Mouse (Mus musculus) embryo, embryonic 11.5 days (tissue): ENCODE results near the gene Olfr1265.

Experiments used
- DNase-seq: peaks from one replicate; pipeline ENCODE4 v3.0.0-alpha.2; 2012; ENCODE audit warnings: low read depth, low spot score

Gene Olfr1265

GRCm38 (mm10) chr2:90035037-90035436, at the start of gene Olfr1265:
TSS of gene Olfr1265 (plus strand) at chr2:90035337.
- DNase-seq: no peak

GRCm38 (mm10) chr2:89990921-89991320, 44.2 kb upstream of the Olfr1265 start, which contains the start of gene Olfr1261:
TSS of gene Olfr1261 (plus strand) at chr2:89991221.
- DNase-seq: no peak

- DNase-seq: no peak
Measured at GRCm38 (mm10) chr2:89999845-90000244, 35.3 kb upstream of the Olfr1265 start, which contains the start of gene Olfr1262. TSS of gene Olfr1262 (plus strand) at chr2:90000145.

GRCm38 (mm10) chr2:90011831-90012230, 23.3 kb upstream of the Olfr1265 start, which contains the start of gene Olfr1263:
TSS of gene Olfr1263 (plus strand) at chr2:90012131.
- DNase-seq: no peak

- DNase-seq: no peak
Measured at GRCm38 (mm10) chr2:90025477-90025876, 9.7 kb upstream of the Olfr1265 start, which contains the start of gene Olfr1264. TSS of gene Olfr1264 (minus strand) at chr2:90025577.

GRCm38 (mm10) chr2:90063494-90063893, 28.4 kb downstream of the Olfr1265 start, which contains the start of gene Olfr140:
TSS of gene Olfr140 (minus strand) at chr2:90063594.
- no peak for DNase-seq

GRCm38 (mm10) chr2:90070065-90070464, 34.9 kb downstream of the Olfr1265 start:
- DNase-seq: no peak
